Mouse (Mus musculus): ENCODE measurements around the gene Ttc34.
A peak's percentile ranks its signal among the peaks of the same experiment; 100 is the strongest.

Gene Ttc34

DNA sequence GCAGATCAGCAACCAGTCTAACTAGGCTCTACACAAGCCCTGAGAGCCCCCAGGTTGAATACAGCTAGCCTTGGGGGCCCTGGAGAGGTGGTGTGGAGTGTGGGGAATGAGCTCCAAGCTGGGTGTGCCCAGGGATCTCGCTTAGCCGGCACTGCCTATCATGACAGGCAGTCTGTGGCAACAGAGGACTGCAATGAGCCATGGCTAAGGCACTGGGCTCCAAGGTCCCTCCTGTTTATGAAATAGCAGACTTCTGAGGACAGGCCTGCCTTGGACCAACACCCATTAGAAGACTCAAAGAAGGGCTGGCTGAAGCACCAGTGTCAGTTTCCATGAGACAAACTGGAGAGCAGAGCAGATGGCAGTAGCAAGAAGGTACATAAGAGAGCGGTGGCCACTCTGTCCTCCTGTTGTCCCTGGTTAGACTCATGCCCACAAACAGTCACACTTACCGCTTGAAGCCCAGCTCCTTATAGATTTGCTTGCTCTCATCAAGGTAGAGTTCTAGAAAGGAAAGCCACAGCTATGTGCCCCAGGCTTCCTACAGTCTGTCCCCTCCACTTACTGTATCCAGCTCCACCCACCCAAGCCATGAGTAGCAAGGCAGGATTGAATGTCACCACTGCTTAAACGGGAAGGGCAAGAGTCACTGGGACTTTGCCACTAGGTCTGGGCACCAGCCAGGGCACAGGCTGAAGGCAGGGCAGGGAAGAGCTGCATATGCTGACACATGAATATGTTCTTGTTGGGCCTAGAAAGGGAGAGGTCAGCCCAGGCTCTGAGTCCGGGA lies 60.6 kb downstream of the Ttc34 start:
- no peak for DNase-seq (ENCODE audit: low spot score)

GRCm38 (mm10) chr4:154898506-154899446 lies 61.5 kb downstream of the Ttc34 start, which contains the start of gene Fam213b:
TSS of gene Fam213b (minus strand) at chr4:154899135.
- DNase-seq (ENCODE audit: low spot score), result peak; percentile 83

- DNase-seq (ENCODE audit: low spot score), result no peak
Observed at GRCm38 (mm10) chr4:154902371-154902770, 65.1 kb downstream of the Ttc34 start.

DNA sequence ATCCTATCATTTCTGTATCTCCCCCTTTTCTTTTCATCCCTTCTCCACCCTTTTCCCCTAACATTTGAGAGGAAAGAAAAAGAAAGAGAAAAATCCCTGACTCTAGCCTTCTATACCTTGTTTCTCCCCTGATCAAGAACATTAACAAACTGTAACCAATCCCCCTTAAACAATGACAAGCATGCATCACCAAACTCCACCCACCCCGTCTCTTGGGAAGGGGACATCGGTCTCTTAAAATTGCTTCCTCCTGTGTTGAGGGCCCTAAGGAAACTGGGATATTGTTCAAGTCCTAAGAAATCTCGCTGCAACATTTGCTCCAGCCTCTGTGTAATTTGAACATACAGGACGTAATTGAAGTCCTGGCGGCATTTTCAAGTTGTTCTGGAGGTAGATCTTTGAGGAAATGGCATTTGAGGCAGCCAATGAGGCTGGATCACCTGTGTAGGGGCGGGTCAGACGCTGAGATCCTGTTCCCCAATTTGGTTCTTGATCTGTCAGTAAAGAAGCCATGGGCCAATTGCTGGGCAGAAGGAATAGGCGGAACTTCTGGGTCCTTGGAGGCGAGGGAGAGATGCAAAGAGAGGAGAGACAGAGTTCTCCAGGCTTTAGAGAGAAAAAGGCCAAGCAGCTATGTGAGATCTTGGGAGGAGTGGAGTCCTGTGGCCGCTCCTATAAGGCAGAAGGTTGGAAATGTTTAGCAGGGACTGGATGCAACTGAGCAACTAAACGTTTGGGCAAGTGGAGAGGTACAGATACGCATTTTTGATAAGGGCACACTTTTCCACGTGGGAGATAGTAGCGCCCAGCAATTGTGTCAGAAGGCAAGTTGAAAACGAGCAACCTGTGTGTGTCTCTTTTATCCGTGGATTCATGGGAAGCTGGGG lies 67.2 kb downstream of the Ttc34 start:
- peak; percentile 72 for DNase-seq (ENCODE audit: low spot score)

DNA sequence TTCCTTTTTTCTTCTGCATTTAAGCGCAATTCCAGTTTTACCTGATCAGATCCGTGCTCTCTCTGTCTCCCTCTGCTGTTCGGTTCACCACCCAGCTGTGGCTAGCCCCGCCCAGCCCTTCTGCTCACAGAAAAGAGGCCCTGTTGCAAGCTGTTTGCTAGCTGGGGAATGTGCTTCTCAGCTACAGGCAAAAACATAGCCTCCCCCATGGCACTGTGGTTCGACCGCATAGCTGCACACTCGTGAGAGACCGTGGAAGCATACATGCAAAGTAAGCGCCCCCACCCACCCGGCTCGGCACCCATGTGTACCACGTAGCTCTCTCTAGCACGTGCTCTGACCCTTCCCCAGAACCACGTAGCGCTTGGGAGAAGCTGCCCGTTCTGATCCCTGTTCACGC lies 70.6 kb downstream of the Ttc34 start:
- peak; percentile 38 for DNase-seq (ENCODE audit: low spot score)

- DNase-seq (ENCODE audit: low spot score), result no peak
Observed at GRCm38 (mm10) chr4:154908490-154908889, 71.2 kb downstream of the Ttc34 start.

DNA sequence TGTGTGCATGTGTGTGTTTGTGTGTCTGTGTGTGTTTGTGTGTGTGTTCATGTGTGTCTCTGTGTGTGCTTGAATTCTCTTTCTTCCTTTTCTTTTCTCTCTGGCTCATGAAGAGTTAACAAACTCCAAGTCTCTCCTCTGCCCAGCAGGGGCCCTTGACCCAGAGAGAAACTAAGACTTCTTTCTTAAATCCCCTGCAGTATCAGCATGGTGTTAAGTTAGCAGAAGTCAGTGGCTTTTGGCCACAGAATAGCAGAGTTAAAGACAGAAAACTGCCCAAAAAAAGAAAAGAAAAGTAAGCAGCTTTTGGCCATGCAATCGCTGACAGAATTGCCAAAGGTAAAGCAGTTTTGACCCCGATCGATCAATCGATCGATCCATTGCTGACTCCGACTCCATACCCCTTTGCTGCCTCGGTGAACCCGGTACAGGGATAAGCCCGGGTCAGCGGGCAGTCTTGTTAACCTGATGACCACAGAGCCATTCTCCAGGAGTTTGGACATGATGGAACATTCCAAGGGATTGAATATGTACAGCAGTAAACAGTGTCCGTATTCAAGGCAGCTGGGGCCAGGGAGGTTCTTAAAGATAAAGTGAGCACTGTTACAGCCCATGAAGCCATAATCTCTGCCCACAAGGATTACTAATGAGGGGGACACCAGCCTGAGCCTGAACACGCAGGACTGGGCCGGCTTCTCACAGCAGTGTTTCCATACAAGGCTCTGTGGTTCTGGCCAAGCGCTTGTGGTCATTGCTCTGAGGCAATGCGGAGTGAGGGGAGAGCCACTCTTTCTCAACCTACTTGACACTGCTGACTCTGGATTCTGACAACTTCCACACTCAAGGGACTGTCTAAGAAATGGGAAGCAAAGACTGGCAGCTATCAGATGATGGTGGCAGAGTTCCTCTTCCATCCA lies 73.6 kb downstream of the Ttc34 start:
- no peak for DNase-seq (ENCODE audit: low spot score)

DNA sequence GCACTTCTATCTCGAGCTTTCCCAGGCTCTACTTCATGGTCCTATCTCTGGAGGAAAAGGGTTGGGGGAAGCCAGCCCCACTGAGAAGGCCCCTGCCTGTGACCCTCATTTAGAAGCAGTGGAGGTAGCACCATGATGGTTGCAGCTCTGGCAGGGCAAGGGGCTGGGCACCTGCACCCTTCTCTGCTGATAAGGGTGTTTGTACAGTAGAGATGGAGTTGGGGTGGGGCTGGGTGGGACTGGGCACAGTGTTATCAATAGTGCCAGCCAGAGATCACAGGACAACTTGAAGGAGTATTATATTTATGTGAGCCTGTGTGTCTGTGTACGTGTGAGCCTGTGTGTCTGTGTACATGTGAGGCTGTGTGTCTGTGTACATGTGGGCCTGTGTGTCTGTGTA lies 74.4 kb downstream of the Ttc34 start:
- no peak for DNase-seq (ENCODE audit: low spot score)

DNA sequence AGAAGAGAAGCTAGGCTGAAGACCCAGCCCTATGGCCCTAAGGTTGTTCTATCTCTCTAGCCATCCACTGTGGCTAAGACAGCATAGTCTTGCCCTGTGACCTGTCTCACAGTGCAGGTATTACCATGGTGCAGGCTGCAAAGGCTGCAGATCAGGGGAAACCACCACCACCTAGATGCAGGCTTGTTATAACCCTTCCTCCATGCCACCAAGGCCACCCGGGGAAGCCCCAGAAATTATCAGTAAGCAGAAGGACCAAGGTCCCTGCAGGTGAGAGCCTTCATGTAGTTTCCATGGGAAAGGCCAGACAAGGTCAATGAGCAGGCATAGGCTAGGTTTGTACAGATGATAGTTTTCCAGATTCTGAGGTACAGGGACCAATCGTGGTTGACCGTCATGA lies 76.6 kb downstream of the Ttc34 start:
- no peak for DNase-seq (ENCODE audit: low spot score)

DNA sequence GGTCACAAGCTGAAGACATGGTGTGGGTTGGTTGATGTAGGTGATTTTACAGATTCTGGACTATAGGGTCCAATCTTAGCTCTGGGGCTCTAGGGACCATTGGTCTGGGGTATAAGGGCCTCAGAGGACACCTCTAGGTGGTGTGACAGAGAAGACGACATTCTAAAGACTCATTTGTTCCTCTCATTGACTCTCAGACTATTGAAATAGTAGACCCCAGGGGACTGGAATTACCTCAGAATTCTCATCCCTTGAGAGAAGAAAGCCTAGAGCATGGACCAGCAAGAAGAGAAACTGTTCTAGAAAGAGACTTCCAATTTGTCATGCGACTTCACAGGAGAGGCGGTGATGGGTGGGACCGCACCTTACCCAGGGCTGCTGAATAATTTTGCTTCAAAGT lies 77.0 kb downstream of the Ttc34 start:
- no peak for DNase-seq (ENCODE audit: low spot score)

DNA sequence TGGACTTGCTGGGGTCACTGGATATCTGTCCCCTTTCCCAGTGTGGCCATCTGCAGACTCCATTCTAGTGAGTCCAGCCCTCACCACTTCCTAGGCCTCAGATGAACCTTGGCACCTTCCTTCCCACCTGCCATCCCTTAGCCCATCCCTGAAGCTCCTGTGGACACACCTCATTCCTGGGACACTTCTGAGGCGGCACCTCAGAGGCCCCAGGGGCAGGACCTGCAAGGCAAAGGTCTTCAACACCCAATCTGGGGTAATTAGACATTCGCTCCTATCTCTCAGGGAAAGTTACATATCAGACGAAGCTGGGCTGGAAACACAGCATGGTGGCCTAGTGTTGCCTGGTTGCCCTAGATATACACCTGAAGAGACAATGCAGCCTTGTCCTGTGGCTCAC lies 77.4 kb downstream of the Ttc34 start:
- DNase-seq (ENCODE audit: low spot score), result no peak

- no peak for DNase-seq (ENCODE audit: low spot score)
Observed at GRCm38 (mm10) chr4:154915286-154915685, 78.0 kb downstream of the Ttc34 start.

DNA sequence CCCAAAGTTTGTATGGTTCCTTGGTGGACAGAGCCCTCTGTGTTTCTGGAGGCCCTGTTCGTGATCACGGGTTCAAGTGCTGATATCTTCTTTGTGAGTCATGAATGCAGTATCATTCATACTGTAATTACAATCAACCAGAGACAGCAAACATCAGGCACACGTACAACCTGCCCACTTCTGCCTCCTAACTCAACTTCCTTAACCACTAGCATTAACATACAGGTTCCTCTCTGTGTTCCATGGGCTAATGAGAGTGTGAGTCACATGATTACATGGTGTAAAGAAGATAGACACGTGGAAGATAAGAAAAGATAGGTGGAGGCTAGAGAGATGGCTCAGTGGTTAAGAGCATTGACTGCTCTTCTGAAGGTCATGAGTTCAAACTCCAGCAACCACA lies 79.4 kb downstream of the Ttc34 start:
- no peak for DNase-seq (ENCODE audit: low spot score)

Measured in ovary, adult 18-20 months (tissue).